Mouse (Mus musculus): ENCODE measurements around the gene Slc35e3. TPM values are rescaled to one million over a fixed set of nuclear protein-coding genes. Genes with fewer than 3 reads are reported as not detected.

Slc35e3 gene
- polyA plus RNA-seq, 1 experiment from 2014 or later: 34.1 TPM

DNA sequence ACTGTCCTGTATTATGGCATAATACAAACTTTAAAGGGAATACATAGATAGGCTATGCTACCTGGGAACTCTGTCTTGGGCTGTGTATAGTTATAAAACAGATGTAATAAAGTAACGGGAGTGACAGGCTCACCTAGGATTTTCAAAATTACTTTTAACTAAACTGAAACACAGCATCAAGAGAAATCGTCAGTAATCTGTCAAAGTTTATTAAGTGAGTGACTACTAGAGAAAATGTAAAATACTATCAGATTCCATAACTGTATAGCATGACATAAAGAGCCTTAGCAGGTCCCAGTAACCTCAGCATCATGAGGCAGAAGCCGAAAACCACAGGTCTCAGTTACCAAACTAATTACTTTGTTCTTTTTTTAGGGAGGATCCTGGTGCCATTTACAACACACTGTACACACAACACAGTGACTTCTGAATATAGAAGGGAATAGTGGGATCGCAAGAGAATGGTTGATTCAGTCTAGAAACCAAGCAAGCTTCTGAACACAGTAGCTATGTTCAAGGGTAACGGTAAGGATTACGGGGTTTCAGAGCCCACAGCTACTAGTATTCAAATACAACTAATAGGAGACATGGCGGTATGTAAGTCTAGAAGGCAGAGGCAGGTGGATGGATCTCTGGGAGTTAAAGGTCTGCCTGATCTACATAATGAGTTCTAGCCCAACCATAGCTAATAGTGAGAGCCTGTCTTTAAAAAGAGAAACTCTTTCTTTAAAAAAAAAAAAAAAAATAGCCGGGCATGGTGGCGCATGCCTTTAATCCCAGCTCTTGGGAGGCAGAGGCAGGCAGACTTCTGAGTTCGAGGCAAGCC is 47.6 kb downstream of the Slc35e3 start:
- H3K36me3 ChIP-seq (replicated peaks): peaks cover 95% of the 10 kb centered on the region
- H3K27me3 ChIP-seq: no peaks in the 10 kb centered on the region
- no peak overlapping the region for H3K9ac ChIP-seq
- ATAC-seq (ENCODE audit: low FRiP score): no peak
- no peak overlapping the region for H3K27ac ChIP-seq
- H3K9me3 ChIP-seq: no peaks in the 10 kb centered on the region
- H3K4me1 ChIP-seq: no peaks in the 10 kb centered on the region
- H3K4me3 ChIP-seq (replicated peaks): no peak overlapping the region
- 94% methylated on average over 10 of the region's 10 CpGs for WGBS
- no peak overlapping the region for H3K4me2 ChIP-seq

DNA sequence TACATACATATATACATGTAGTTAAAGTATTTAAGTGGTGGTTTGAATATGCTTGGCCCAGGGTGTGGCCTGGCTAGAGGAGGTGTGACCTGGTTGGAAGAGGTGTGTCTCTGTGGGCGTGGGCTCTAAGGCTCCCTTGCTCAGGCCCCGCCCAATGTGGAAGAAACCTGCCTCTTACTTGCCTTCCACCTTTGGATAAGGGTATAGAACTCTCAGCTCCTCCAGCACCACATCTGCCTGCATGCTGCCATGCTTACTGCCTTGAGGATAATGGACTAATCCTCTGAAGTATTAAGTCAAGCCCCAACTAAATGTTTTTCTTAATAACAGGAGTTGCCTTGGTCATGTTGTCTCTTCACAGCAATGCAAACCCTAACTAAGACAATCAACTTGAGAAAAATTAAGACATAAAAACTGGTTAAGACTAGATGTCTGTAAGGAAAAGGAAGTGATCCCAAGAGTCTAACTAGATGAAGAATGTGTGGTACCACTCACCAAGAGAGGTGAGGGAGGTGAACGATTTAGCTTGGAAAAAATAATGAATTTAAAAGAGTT is 48.5 kb downstream of the Slc35e3 start:
- no peak for ATAC-seq (ENCODE audit: low FRiP score)
- peaks cover 92% of the 10 kb centered on the region for H3K36me3 ChIP-seq (replicated peaks)
- WGBS: 94% methylated on average over 3 of the region's 3 CpGs

DNA sequence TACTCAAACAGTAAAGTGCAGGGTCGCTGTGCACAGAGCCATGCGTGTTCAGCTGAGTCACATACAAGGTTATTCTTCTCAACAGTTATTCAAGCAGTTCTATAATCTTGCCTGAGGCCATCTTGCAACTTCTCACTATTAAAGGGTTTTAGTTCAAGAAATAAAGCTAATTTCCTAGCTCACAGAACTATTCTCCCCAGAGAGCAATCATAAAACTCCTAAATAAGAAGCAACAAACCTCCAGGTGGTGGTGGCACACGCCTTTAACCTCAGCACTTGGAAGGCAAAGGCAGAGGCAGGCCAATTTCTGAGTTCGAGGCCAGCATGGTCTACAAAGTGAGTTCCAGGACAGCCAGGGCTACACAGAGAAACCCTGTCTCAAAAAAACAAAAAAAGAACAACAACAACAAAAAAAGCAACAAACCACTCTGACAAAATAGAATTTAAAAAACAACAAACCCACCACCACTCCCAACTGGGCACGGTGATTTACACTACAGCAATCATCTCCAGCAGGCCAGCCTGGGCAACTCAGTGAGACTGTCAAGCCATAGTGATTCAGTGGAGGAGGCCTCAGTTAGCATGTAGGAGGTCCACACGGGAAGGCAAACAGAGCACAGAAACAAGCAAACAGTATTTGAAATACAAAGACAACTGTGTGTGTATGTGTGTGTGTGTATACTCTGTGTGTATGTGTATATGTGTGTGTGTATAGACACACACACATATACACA is 49.2 kb downstream of the Slc35e3 start:
- 94% methylated on average over 6 of the region's 6 CpGs for WGBS
- H3K9me3 ChIP-seq: no peaks in the 10 kb centered on the region
- H3K9ac ChIP-seq: no peak overlapping the region
- no peaks in the 10 kb centered on the region for H3K4me1 ChIP-seq
- H3K4me2 ChIP-seq: no peak overlapping the region
- H3K36me3 ChIP-seq (replicated peaks): peaks cover 94% of the 10 kb centered on the region
- no peak for ATAC-seq (ENCODE audit: low FRiP score)
- no peak overlapping the region for H3K4me3 ChIP-seq (replicated peaks)
- no peaks in the 10 kb centered on the region for H3K27me3 ChIP-seq
- no peak overlapping the region for H3K27ac ChIP-seq

More for the DNA sequence above, 48.5 kb downstream of the Slc35e3 start:
- Histone ChIP-seq H3K27ac (no peak overlapping the region), H3K9ac (no peak overlapping the region), H3K4me2 (no peak overlapping the region), H3K4me1 (no peaks in the 10 kb centered on the region), H3K27me3 (no peaks in the 10 kb centered on the region), H3K4me3 (replicated peaks) (no peak overlapping the region), H3K9me3 (no peaks in the 10 kb centered on the region)

DNA sequence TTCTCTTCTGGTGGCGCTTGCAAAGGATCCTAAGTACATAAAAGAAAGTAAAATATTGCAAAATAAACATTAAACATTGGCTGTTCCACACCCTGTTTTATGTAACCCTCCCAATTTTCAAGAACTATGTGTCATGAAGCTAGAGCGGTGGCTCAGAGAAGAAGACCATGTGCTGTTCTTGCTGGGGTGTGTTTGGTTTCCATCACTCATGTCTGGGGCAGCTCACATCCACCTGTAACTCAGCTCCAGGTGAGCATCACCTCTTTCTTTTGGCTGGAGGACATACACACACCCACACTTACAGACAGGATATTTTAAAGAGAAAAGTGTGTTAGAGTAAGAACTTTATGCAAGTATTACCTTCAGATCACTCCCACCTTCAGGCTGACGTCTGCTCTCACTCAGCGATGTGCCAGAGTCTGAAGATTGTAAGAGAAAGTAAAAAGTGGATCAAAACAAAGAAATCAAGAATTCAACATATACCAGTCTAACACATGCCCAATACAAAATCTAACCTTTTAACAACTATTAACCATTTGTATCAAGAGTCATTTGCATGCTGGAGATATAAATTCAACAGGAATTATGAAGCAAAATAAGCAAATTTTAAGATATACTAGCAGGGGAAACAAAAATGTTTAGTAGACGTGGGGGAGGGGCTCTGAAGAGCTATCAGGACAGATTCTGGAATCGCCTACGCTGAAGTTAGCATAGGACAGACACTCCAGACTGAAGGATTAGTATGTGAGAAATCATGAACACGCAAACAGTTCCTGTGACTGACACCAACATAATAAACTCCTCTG is 49.9 kb downstream of the Slc35e3 start:
- Histone ChIP-seq H3K9me3 (no peaks in the 10 kb centered on the region), H3K9ac (no peak overlapping the region), H3K4me2 (no peak overlapping the region), H3K27ac (no peak overlapping the region), H3K4me1 (no peaks in the 10 kb centered on the region), H3K27me3 (no peaks in the 10 kb centered on the region), H3K36me3 (replicated peaks) (peaks cover 94% of the 10 kb centered on the region), H3K4me3 (replicated peaks) (no peak overlapping the region)
- 95% methylated on average over 8 of the region's 8 CpGs for WGBS
- ATAC-seq (ENCODE audit: low FRiP score): no peak

DNA sequence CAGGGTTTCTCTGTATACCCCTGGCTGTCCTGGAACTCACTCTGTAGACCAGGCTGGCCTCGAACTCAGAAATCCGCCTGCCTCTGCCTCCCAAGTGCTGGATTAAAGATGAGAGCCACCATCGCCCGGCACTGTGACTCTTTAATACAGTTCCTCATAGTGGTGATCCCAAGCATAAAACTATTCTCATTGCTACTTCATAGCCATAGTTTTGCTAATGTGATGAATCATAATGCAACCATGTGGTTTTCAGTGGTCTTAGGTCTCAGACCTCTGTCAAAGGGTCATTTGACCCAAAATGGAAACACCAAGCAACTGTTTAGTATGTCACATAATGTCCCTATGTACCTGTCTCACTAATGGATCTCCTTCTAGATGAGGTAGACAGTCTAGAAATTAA is 50.6 kb downstream of the Slc35e3 start:
- WGBS: 95% methylated on average over 4 of the region's 4 CpGs
- H3K9ac ChIP-seq: no peak overlapping the region
- H3K4me1 ChIP-seq: no peaks in the 10 kb centered on the region
- peaks cover 94% of the 10 kb centered on the region for H3K36me3 ChIP-seq (replicated peaks)
- H3K27ac ChIP-seq: no peak overlapping the region
- H3K4me3 ChIP-seq (replicated peaks): no peak overlapping the region
- H3K27me3 ChIP-seq: no peaks in the 10 kb centered on the region
- H3K9me3 ChIP-seq: no peaks in the 10 kb centered on the region
- H3K4me2 ChIP-seq: no peak overlapping the region
- no peak for ATAC-seq (ENCODE audit: low FRiP score)

DNA sequence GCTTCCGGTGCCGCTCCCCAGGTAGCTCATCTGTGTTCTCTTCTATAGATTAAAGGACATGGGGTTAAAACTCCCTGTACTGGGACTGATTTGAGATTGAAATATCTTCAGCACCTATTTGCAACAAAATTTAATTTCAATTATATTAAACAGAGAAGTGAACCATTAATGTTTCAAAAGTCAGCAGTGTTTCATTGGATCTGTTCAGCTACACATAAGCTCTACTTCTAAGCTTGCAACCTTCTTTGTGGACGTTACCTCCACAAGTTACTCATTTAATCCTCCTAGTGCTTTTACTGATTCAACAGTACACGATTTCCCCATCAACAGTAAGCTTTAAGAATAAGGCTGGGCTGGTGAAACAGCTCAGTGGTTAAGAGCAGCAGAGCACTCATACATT is 51.1 kb downstream of the Slc35e3 start:
- Histone ChIP-seq H3K27ac (no peak overlapping the region), H3K4me1 (no peaks in the 10 kb centered on the region), H3K9ac (no peak overlapping the region), H3K4me2 (no peak overlapping the region), H3K9me3 (no peaks in the 10 kb centered on the region), H3K36me3 (replicated peaks) (peaks cover 94% of the 10 kb centered on the region), H3K4me3 (replicated peaks) (no peak overlapping the region), H3K27me3 (no peaks in the 10 kb centered on the region)
- WGBS: 94% methylated on average over 4 of the region's 4 CpGs
- no peak for ATAC-seq (ENCODE audit: low FRiP score)

DNA sequence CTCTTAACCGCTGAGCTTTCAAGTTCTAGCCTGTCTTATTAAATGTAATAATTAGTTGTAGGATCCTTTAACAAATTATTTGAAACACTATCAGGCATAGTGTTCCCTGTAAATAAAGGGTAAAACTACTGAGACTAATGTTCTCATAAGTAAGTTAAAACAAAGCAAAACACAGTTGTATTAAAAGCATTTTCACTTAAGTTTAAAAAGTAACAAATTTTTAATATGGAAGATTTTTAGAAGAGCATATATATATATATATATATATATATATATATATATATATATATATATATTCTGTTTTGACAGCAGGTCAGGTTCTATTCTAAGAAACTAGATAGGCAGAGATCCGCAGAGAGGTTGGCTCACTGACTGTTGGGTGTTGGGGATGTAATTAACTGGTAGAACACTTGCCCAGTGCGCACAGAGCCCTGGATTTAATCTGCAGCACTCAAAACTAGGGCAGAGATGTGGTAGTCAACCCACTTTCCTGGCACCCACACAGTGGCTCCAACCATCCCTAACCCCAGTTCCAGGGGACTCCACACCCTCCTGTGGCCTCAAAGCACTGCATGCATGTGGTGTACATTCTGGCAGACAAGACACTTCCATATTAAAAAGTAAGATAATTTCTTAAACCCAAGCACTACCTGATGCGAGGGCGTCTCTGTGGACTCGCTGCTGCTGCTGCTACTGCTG is 51.8 kb downstream of the Slc35e3 start:
- no peak overlapping the region for H3K4me2 ChIP-seq
- no peaks in the 10 kb centered on the region for H3K4me1 ChIP-seq
- no peak overlapping the region for H3K27ac ChIP-seq
- no peak for ATAC-seq (ENCODE audit: low FRiP score)
- H3K4me3 ChIP-seq (replicated peaks): no peak overlapping the region
- H3K27me3 ChIP-seq: no peaks in the 10 kb centered on the region
- no peak overlapping the region for H3K9ac ChIP-seq
- WGBS: 98% methylated on average over 6 of the region's 6 CpGs
- peaks cover 92% of the 10 kb centered on the region for H3K36me3 ChIP-seq (replicated peaks)
- H3K9me3 ChIP-seq: no peaks in the 10 kb centered on the region

DNA sequence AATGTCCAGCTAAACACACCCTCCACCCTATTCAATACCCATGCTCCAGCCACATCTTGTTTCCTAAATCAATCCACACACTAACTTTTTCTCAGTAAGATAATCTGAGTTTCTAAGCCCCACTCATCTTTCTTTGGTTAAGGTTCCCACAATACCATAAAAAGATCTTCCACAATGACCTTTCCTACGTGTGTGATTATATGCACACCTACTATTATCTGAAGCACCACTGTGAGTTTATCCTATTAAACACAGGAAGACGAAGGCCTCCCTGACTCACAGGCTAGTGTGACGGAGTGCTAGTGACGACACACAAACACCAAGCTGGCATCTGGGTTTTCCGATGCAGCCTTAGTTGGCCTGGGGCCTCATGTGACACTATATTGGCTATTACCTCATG is 53.2 kb downstream of the Slc35e3 start:
- Histone ChIP-seq H3K36me3 (replicated peaks) (peaks cover 91% of the 10 kb centered on the region), H3K4me3 (replicated peaks) (no peak overlapping the region), H3K27me3 (no peaks in the 10 kb centered on the region), H3K27ac (no peak overlapping the region), H3K9ac (no peak overlapping the region), H3K9me3 (no peaks in the 10 kb centered on the region), H3K4me2 (no peak overlapping the region), H3K4me1 (no peaks in the 10 kb centered on the region)
- no peak for ATAC-seq (ENCODE audit: low FRiP score)
- WGBS: 95% methylated on average over 5 of the region's 5 CpGs

DNA sequence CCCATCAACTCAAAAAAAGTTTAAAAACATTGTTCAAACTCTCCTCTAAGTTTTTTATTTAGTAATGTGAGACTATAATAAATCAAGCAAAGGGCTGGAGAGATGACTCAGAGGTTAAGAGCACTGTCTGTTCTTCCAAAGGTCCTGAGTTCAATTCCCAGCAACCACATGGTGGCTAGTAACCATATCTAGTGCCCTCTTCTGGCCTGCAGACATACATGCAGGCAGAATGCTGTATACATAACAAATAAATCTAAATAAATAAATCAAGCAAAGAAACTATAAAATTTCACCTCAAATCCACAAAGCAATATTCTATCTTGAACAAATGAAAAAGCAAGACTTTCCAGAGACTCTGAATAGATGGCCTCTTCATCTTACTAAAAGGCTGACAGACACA is 54.0 kb downstream of the Slc35e3 start:
- peaks cover 83% of the 10 kb centered on the region for H3K36me3 ChIP-seq (replicated peaks)

DNA sequence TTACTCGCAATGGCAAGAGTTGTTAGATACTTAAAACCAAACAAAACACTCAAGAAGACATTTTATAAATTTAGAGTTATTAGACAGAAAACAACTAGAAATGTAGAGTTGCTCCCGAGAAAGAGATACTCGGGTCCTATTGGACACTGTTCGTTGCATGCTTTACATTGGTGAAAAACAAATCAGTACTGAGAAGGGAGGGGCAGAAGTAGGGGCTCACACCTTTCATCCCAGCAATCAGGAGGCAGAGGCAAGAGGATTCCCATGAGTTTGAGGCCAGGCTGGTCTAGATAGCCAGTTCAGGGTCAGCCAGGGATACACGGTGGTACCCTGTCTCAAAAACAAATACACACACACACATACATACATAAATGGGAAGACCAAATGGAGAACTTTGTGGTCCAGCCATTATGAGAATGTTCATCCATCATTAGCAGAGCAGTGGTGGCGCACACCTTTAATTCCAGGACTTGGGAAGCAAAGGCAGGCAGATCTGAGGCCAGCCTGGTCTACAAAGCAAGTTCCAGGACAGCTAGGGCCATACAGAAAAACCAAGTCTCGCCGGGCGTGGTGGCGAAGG is 54.7 kb downstream of the Slc35e3 start:
- Histone ChIP-seq H3K9ac (no peak overlapping the region), H3K36me3 (replicated peaks) (peaks cover 76% of the 10 kb centered on the region), H3K4me3 (replicated peaks) (no peak overlapping the region), H3K4me2 (no peak overlapping the region), H3K27me3 (no peaks in the 10 kb centered on the region), H3K4me1 (no peaks in the 10 kb centered on the region), H3K27ac (no peak overlapping the region), H3K9me3 (no peaks in the 10 kb centered on the region)
- 94% methylated on average over 10 of the region's 10 CpGs for WGBS
- no peak for ATAC-seq (ENCODE audit: low FRiP score)

More for the DNA sequence above, 54.0 kb downstream of the Slc35e3 start:
- Histone ChIP-seq H3K4me3 (replicated peaks) (no peak overlapping the region), H3K9me3 (no peaks in the 10 kb centered on the region), H3K27me3 (no peaks in the 10 kb centered on the region), H3K9ac (no peak overlapping the region), H3K4me2 (no peak overlapping the region), H3K4me1 (no peaks in the 10 kb centered on the region), H3K27ac (no peak overlapping the region)
- no peak for ATAC-seq (ENCODE audit: low FRiP score)

DNA sequence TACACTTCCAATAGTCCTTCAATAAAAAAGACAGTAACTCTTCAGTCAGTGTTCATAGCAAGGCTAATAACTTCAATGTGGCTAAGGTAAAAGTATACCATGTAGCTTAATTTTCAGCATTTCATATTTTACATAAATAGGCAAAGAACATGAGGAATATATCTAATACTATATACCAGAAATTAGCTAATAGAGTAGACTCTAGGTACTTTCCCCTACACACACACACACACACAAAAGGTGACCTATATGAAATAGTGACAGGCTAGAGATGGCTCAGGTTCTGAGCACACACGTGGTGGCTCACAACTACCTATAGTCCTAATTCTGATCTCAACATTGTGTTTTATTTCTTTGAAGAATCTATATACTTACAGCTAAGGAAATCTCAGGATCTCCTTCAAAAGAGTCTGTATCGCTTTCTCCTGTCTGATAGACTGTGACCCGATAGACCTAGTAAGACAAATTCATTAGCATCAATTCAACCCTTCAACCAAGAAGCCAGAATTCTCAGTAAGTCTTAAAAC is 55.3 kb downstream of the Slc35e3 start:
- H3K9me3 ChIP-seq: no peaks in the 10 kb centered on the region
- ATAC-seq (ENCODE audit: low FRiP score): no peak
- H3K9ac ChIP-seq: no peak overlapping the region
- WGBS: 97% methylated on average over 3 of the region's 3 CpGs
- H3K4me2 ChIP-seq: no peak overlapping the region
- H3K4me3 ChIP-seq (replicated peaks): no peak overlapping the region
- no peak overlapping the region for H3K27ac ChIP-seq
- H3K4me1 ChIP-seq: no peaks in the 10 kb centered on the region
- peaks cover 69% of the 10 kb centered on the region for H3K36me3 ChIP-seq (replicated peaks)
- H3K27me3 ChIP-seq: no peaks in the 10 kb centered on the region
